Mouse (Mus musculus): ENCODE measurements around the gene Ubb. TPM values are rescaled to one million over a fixed set of nuclear protein-coding genes. Genes with fewer than 3 reads are reported as not detected.
A peak's percentile ranks its signal among the peaks of the same experiment; 100 is the strongest.

Gene Ubb
- polyA plus RNA-seq, 1 experiment = 593 TPM

GRCm38 (mm10) chr11:62575659-62576438, 24.9 kb downstream of the Ubb start:
- TF ChIP-seq POLR2A (IDR thresholded peaks at IDR 0.05; ENCODE audit: low read depth, low read length) (peak; percentile 31), CTCF (IDR thresholded peaks at IDR 0.05; ENCODE audit: borderline replicate concordance, insufficient read depth, low read length) (no peak)
- no peaks in the 10 kb centered on the region for H3K4me1 ChIP-seq (ENCODE audit: control insufficient read depth, insufficient read depth, low read length)
- H3K27ac ChIP-seq (ENCODE audit: insufficient read depth, low read length) = no peak overlapping the region
- H3K4me3 ChIP-seq (ENCODE audit: insufficient read depth, low read length) = peak overlapping the region; percentile 41

- TF ChIP-seq POLR2A (IDR thresholded peaks at IDR 0.05; ENCODE audit: low read depth, low read length) = no peak
- no peak overlapping the region for H3K4me3 ChIP-seq (ENCODE audit: insufficient read depth, low read length)
- H3K4me1 ChIP-seq (ENCODE audit: control insufficient read depth, insufficient read depth, low read length) = no peaks in the 10 kb centered on the region
- H3K27ac ChIP-seq (ENCODE audit: insufficient read depth, low read length) = no peak overlapping the region
Measured at GRCm38 (mm10) chr11:62576530-62577152, 25.7 kb downstream of the Ubb start.

GRCm38 (mm10) chr11:62583031-62583430, 32.1 kb downstream of the Ubb start:
- Histone ChIP-seq H3K27ac (ENCODE audit: insufficient read depth, low read length) (no peak overlapping the region), H3K4me1 (ENCODE audit: control insufficient read depth, insufficient read depth, low read length) (no peaks in the 10 kb centered on the region), H3K4me3 (ENCODE audit: insufficient read depth, low read length) (no peak overlapping the region)
- no peak for TF ChIP-seq CTCF (IDR thresholded peaks at IDR 0.05; ENCODE audit: borderline replicate concordance, insufficient read depth, low read length)
- TF ChIP-seq POLR2A (IDR thresholded peaks at IDR 0.05; ENCODE audit: low read depth, low read length) = no peak

- no peak for TF ChIP-seq CTCF (IDR thresholded peaks at IDR 0.05; ENCODE audit: borderline replicate concordance, insufficient read depth, low read length)
- no peak for TF ChIP-seq POLR2A (IDR thresholded peaks at IDR 0.05; ENCODE audit: low read depth, low read length)
- H3K27ac ChIP-seq (ENCODE audit: insufficient read depth, low read length) = no peak overlapping the region
- H3K4me1 ChIP-seq (ENCODE audit: control insufficient read depth, insufficient read depth, low read length) = no peaks in the 10 kb centered on the region
- H3K4me3 ChIP-seq (ENCODE audit: insufficient read depth, low read length) = no peak overlapping the region
Measured at GRCm38 (mm10) chr11:62584671-62585206, 33.8 kb downstream of the Ubb start.

GRCm38 (mm10) chr11:62587034-62587433, 36.1 kb downstream of the Ubb start:
- no peak overlapping the region for H3K27ac ChIP-seq (ENCODE audit: insufficient read depth, low read length)
- no peak for TF ChIP-seq POLR2A (IDR thresholded peaks at IDR 0.05; ENCODE audit: low read depth, low read length)
- TF ChIP-seq CTCF (IDR thresholded peaks at IDR 0.05; ENCODE audit: borderline replicate concordance, insufficient read depth, low read length) = no peak
- no peak overlapping the region for H3K4me3 ChIP-seq (ENCODE audit: insufficient read depth, low read length)
- no peaks in the 10 kb centered on the region for H3K4me1 ChIP-seq (ENCODE audit: control insufficient read depth, insufficient read depth, low read length)

GRCm38 (mm10) chr11:62589391-62589790, 38.4 kb downstream of the Ubb start:
- no peak overlapping the region for H3K27ac ChIP-seq (ENCODE audit: insufficient read depth, low read length)
- H3K4me1 ChIP-seq (ENCODE audit: control insufficient read depth, insufficient read depth, low read length) = no peaks in the 10 kb centered on the region
- no peak overlapping the region for H3K4me3 ChIP-seq (ENCODE audit: insufficient read depth, low read length)
- TF ChIP-seq CTCF (IDR thresholded peaks at IDR 0.05; ENCODE audit: borderline replicate concordance, insufficient read depth, low read length) (no peak), POLR2A (IDR thresholded peaks at IDR 0.05; ENCODE audit: low read depth, low read length) (no peak)

- TF ChIP-seq POLR2A (IDR thresholded peaks at IDR 0.05; ENCODE audit: low read depth, low read length) (no peak), CTCF (IDR thresholded peaks at IDR 0.05; ENCODE audit: borderline replicate concordance, insufficient read depth, low read length) (no peak)
- H3K27ac ChIP-seq (ENCODE audit: insufficient read depth, low read length) = no peak overlapping the region
Measured at GRCm38 (mm10) chr11:62591026-62591425, 40.1 kb downstream of the Ubb start.

GRCm38 (mm10) chr11:62591904-62592575, 41.1 kb downstream of the Ubb start:
- TF ChIP-seq POLR2A (IDR thresholded peaks at IDR 0.05; ENCODE audit: low read depth, low read length) (no peak), CTCF (IDR thresholded peaks at IDR 0.05; ENCODE audit: borderline replicate concordance, insufficient read depth, low read length) (no peak)

More at GRCm38 (mm10) chr11:62591026-62591425, 40.1 kb downstream of the Ubb start:
- Histone ChIP-seq H3K4me3 (ENCODE audit: insufficient read depth, low read length) (no peak overlapping the region), H3K4me1 (ENCODE audit: control insufficient read depth, insufficient read depth, low read length) (no peaks in the 10 kb centered on the region)

GRCm38 (mm10) chr11:62598571-62598970, 47.6 kb downstream of the Ubb start:
- TF ChIP-seq CTCF (IDR thresholded peaks at IDR 0.05; ENCODE audit: borderline replicate concordance, insufficient read depth, low read length) (no peak), POLR2A (IDR thresholded peaks at IDR 0.05; ENCODE audit: low read depth, low read length) (no peak)
- no peaks in the 10 kb centered on the region for H3K4me1 ChIP-seq (ENCODE audit: control insufficient read depth, insufficient read depth, low read length)
- no peak overlapping the region for H3K4me3 ChIP-seq (ENCODE audit: insufficient read depth, low read length)
- no peak overlapping the region for H3K27ac ChIP-seq (ENCODE audit: insufficient read depth, low read length)

More at GRCm38 (mm10) chr11:62591904-62592575, 41.1 kb downstream of the Ubb start:
- Histone ChIP-seq H3K4me1 (ENCODE audit: control insufficient read depth, insufficient read depth, low read length) (no peaks in the 10 kb centered on the region), H3K27ac (ENCODE audit: insufficient read depth, low read length) (no peak overlapping the region), H3K4me3 (ENCODE audit: insufficient read depth, low read length) (no peak overlapping the region)
